Mouse (Mus musculus): ENCODE data around the gene Mef2a.
"Not testable (repeated sequence)": the region's sequence is repeated elsewhere in the genome, so short reads cannot be mapped to it uniquely, and the experiment has no call there.

The Mef2a gene

DNA sequence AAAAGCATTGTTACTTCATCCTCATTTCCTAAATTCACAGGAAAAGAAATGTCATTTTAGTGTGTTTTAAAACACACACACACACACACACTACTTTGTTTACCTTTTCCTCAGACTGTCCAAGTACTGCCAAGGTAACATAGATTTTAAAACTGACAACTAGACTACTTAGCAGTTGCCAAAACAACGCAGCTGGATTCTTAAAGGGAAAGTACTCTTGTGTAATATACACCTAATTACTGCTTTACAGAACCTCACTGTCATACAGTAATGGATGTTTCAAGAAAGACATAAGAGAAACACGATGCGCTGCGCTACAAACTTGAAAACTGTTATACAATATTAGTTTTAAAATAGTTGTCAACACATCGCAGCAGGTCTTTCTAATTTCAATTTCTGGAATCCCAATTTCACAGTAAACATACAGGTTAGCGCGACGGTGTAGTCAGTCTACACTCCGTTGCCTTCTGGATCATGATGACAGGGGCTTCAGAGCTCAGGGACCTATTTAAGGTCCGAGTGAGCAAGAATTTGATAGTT, 1.2 kb downstream of the Mef2a start:
- no peak for DNase-seq (ENCODE audit: low spot score)

GRCm38 (mm10) chr7:67369645-67370044, 3.0 kb downstream of the Mef2a start:
- no peak for DNase-seq (ENCODE audit: low spot score)

- DNase-seq (ENCODE audit: low spot score) = no peak
Measured at GRCm38 (mm10) chr7:67368394-67368793, 4.3 kb downstream of the Mef2a start.

DNA sequence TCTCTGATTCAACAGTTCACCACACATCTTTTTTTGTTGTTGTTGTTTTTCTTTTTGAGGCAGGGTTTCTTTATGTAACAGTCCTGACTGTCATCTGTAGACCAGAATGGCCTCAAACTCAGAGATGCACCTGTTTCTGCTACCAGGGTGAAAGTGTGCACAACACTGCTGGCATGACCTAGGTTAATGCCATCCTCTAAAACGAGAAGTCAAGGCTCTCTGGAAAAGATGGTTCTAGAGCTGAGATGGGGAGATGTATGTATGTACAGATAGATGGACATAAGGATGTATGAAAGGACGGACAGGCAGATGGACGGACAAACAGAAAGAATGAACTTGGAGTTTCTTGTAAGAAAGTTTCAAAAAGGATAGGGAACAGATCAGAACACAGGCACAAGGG, 12.1 kb downstream of the Mef2a start:
- DNase-seq (ENCODE audit: low spot score) = no peak

- DNase-seq (ENCODE audit: low spot score) = no peak
Measured at GRCm38 (mm10) chr7:67359863-67360262, 12.8 kb downstream of the Mef2a start.

DNA sequence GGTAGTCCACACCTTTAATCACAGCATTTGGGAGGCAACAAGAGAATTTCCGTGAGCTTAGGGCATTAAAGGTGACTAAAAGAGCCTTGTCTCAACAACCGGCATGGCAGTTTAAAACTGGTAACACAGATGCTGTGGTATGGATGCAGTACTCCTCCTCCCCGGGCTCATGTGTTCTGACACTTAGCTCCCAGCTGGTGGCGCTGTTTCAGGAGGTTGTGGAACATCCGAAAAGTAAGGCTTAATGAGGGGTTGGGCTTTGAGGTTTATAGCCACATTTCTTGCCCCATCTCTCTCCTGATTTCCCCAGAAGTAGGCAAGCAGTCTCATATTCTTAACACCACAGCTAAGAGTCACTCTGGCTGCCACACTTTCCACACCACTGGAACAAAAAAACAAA, 16.8 kb downstream of the Mef2a start:
- DNase-seq (ENCODE audit: low spot score) = no peak

DNA sequence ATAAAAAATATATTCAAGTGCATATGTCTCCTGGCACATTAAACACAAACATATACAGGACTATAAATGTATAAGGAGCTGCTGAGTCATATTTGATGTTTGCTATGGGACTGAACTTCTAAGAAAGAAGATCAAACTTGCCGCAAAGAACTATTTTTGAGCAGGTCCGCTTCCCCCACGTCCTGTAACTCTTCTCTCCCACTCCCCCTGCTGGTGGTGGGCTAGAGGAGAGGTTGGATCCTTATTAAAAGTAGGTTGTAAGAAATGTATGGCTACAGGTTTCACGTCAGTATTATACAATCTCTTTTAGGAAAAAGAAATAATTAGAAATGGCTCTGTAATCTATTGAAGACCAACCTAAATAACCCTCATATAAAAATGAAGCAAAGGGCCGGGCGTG, 19.0 kb downstream of the Mef2a start:
- DNase-seq (ENCODE audit: low spot score) = no peak

- no peak for DNase-seq (ENCODE audit: low spot score)
Measured at GRCm38 (mm10) chr7:67352989-67353388, 19.7 kb downstream of the Mef2a start.

DNA sequence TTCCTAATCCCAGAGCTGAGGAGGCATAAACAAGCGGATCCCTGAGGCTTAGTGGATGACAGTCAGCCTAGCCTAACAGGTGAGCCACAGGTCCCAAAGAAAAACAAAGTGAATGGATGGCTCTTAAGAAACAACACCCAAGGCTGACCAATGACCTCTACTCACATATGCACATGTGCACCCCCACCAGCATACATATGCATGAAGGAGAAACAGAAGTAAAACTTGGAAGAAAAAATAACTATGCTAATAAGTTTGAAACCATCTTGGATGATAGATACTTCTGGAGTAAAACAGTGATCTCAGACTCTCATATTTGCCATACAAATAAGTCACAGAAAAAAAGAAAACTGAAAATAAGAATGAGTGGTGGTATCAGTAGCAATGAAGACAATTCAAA, 28.2 kb downstream of the Mef2a start:
- no peak for DNase-seq (ENCODE audit: low spot score)

DNA sequence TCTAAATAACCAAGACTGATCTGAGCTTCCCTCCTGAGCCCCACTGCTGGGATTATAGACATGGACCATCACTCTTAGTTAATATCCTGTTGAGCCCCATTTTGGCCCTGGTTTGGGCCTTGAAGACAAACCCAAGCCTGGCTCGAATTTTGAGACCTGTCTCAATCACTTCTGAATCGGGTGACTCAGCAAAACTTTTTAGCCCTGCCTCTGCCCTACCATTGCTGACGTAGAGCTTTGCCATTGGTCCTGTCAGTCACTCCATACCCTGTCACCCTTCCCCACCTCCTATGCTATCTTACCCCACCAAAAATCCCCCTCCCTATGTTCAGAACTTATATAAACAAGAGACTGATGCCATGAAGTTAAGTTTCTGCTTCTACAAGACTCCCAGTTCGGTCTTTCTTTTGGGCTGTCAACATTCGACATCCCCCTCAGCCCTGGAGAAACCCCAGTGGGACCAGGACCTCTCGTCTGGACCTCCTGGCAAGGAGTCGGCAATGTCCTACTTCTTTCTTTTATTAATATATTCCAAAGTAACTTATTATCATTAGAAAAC, 30.5 kb downstream of the Mef2a start:
- no peak for DNase-seq (ENCODE audit: low spot score)

GRCm38 (mm10) chr7:67320359-67320758, 52.3 kb downstream of the Mef2a start:
- no peak for DNase-seq (ENCODE audit: low spot score)

DNA sequence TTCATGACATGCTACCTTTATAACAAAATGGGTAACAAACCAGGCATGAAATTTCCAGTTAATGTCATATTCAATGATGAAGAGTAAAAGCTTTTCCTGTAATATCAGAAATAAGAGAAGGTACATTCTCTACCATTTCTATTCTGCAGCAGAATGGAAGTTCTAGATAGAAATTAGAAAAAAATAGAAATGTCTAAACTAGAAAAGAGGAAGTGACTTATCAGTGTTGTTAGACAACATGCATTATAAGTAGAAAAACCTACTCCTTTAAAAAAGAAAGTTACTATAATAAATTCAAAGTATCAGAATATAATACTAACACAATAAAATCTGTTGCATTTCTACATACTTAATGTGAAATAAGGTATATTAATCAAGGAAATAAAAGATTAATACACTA, 54.0 kb downstream of the Mef2a start:
- no peak for DNase-seq (ENCODE audit: low spot score)

DNA sequence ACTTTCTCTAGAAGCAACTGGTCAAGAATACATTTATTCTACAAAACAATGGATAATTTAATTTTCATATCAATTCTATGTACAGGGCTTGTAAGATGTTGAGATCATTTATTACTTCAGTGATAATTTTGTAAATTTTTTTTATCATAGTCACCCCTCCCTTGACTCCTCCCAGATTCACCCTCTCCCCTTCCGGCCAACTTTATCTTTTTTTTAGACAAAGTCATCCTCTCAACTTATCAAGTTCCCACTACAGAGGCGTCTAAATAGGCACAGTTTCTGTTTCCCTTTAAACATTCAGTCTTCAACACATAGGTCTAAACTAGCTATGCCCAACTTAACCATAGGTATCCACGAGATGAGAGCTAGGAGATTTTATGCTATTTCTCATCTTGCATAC, 59.5 kb downstream of the Mef2a start:
- no peak for DNase-seq (ENCODE audit: low spot score)

DNA sequence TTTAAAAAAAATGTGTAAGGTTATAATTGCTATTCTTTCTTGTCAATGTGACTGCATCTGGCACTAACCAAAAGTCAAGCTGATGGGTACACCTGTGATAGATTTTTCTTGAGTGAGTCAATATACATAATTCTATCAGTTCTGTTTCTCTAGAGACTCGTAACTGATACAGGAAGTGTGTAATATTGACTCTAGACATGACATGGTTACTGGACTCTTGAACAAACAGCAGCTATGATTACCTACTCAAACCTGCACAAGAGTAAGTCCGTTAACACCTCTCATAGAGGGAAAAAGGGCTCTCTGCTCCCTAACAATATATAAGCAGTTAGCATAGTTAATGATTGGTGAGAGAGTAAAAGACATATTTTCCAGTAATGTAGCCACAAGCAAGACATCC, 62.5 kb downstream of the Mef2a start:
- DNase-seq (ENCODE audit: low spot score) = no peak

DNA sequence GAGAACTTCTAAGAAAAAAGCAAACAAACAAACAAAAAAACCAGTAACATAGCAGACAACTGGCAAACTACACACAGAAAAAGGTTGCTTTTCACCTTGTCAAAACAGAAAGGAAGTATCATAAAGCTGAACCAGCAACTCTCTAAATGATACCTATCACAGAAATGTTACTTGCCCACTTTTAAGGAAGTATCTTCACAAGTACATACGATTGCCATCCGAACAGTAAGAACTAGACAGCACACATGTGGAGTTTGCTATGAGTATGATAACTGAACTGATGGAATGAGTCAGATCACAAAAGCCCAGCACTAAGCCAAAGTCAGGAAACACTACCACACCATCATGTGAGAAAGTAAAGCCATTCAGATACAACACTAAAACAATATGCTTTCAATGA, 64.6 kb downstream of the Mef2a start:
- DNase-seq (ENCODE audit: low spot score) = no peak

DNA sequence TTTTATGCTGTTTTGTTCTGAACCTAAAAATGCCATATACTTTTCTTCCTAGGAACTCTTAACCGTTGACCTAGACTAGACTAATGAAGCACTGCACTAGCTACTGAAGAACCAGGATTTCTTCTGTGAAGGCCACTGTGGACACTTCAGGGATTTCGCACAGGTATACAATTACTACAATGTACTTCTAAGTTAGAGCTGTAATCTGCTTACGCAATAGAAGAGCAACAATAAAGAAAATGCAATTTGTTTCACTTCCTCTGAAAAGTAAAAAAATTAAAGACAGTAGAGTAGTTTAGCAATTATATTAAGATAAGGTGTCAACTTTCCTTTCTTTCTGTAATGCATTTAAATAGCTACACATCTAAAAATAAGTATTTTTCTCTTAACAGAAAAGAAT, 65.6 kb downstream of the Mef2a start:
- DNase-seq (ENCODE audit: low spot score) = no peak

- no peak for DNase-seq (ENCODE audit: low spot score)
Measured at GRCm38 (mm10) chr7:67304937-67305336, 67.7 kb downstream of the Mef2a start.

DNA sequence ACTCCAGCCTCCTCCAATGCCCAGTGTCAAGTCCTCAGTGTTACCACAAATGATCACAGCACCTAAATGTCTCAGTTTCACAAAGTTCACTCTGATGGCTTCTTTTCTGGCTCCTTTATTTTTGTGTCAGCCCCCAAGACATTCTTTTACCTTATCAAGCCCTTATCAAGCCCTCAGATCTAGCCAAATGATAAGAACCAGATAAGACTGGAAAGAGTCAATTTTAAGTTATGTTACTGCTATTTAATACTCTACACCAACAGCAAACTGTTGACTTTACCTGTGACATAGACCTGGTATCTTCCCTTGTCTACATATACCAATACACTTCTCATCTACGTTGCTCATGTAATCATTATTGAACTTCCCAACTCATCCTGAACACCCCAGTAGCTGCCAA, 76.2 kb downstream of the Mef2a start:
- DNase-seq (ENCODE audit: low spot score) = no peak

DNA sequence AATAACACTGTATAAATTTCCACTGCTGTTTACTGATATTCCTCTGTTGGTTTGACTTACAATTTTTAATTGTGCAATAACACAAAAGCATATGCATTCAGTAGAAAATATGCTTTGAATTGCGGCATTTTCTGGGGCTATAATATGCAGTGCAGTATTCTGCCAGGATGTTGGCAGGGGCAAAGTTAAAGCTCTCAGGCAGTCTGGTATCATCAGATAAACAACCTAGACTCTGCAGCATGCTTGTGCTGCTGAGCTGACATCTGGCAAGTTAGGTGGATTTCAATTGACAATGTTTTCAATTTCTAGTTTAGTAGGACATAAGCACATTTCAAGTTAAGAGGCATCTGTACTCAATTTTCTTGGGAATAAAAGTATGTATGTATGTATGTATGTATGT, 81.3 kb downstream of the Mef2a start:
- no peak for DNase-seq (ENCODE audit: low spot score)

DNA sequence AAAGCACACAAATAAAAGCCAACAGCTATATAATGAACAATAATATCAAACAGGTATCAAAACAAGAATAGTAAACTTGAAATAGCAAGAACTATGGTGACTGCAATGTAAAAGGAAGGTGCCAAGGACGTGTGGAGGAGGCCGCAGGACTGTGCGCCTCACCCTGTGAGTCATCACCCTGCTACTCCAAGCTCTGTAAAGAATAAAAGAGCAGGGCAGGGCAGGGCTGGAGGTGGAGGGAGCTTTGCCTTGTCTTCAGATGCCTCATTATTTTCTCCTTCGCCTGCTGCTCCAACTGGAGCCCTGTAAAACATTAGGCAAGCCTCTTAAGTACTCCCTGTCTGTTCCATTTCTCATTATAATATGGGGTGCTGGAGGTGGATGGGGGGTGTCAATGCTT, 85.2 kb downstream of the Mef2a start:
- DNase-seq (ENCODE audit: low spot score) = no peak

DNA sequence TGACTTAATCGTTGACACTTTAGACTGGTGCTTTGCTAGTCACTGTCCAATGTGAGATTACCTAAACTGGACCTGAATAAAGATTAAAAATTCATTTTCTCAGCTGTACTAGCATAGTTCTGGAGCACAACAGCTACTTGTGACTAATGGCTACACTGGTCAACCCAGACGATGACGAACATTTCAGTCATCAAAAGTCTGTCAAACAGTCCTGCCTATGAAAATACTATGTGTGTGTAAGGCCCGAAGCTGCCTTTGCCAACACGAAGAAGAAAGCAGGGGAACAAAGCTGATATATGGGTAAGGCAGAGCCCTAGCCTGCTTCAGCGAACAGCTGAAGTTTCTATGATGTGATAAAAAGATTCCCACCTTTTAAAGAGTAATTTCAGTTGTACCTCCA, 89.1 kb downstream of the Mef2a start:
- DNase-seq (ENCODE audit: low spot score) = no peak

- DNase-seq (ENCODE audit: low spot score) = not testable (repeated sequence)
Measured at GRCm38 (mm10) chr7:67270447-67270846, 102.2 kb downstream of the Mef2a start.

- DNase-seq (ENCODE audit: low spot score) = peak; percentile 75
Measured at GRCm38 (mm10) chr7:67259828-67260563, 112.7 kb downstream of the Mef2a start.

GRCm38 (mm10) chr7:67246067-67246466, 126.6 kb downstream of the Mef2a start:
- DNase-seq (ENCODE audit: low spot score) = no peak

All from lung, postnatal 25 days (tissue).